Mouse (Mus musculus) embryonic stem cell, embryonic (primary cell): ENCODE measurements around the gene Zbtb20.

Source experiments
- CTCF ChIA-PET, 4 experiments: fragments of 300-600 bp in 2 of 4; fragments of 350-600 bp in 2 of 4; sonication (Branson Sonifier 250); formaldehyde crosslinking; loops; one replicate each; lab custom pipeline; 2022; ENCODE audit warnings: inconsistent platforms in 2 of 4; lab: Charles Lee
- POLR2A ChIA-PET, 4 experiments: fragments of 300-600 bp in 2 of 4; fragments of 350-600 bp in 2 of 4; sonication (Branson Sonifier 250); formaldehyde crosslinking; loops; one replicate each; lab custom pipeline; 2022; ENCODE audit warnings: antibody characterized with exemption in 4 of 4, inconsistent platforms in 1 of 4; lab: Charles Lee

Gene Zbtb20

GRCm38 (mm10) chr16:43363751-43364515 is 488.3 kb downstream of the Zbtb20 start:
- ChIA-PET CTCF (no interaction called here), POLR2A (no interaction called here)

GRCm38 (mm10) chr16:43364516-43364910 is 488.8 kb downstream of the Zbtb20 start:
- CTCF ChIA-PET: no interaction called here
- POLR2A ChIA-PET: no interaction called here

- ChIA-PET CTCF (no interaction called here), POLR2A (no interaction called here)
These were observed 489.6 kb downstream of the Zbtb20 start for GRCm38 (mm10) chr16:43365277-43365676.

- CTCF ChIA-PET: no interaction called here
- POLR2A ChIA-PET: interaction anchor here in 1 of 4 experiments (1.4 kb wide), 1 partner anchor 10 kb away, joined by 3 read pairs; no protein-coding TSS in a partner anchor
These were observed 494.9 kb downstream of the Zbtb20 start for GRCm38 (mm10) chr16:43370496-43371020.

- ChIA-PET CTCF (no interaction called here), POLR2A (no interaction called here)
These were observed 501.1 kb downstream of the Zbtb20 start for GRCm38 (mm10) chr16:43376782-43377181.

GRCm38 (mm10) chr16:43379351-43380325 is 504.0 kb downstream of the Zbtb20 start:
- ChIA-PET POLR2A (interaction anchor here in 1 of 4 experiments (1.1 kb wide), 1 partner anchor 12 kb away, joined by 4 read pairs; no protein-coding TSS in a partner anchor), CTCF (no interaction called here)

GRCm38 (mm10) chr16:43381183-43381582 is 505.5 kb downstream of the Zbtb20 start:
- ChIA-PET CTCF (no interaction called here), POLR2A (interaction anchor here in 1 of 4 experiments (1.1 kb wide), 1 partner anchor 14 kb away, joined by 4 read pairs; no protein-coding TSS in a partner anchor)

- CTCF ChIA-PET: no interaction called here
- POLR2A ChIA-PET: no interaction called here
These were observed 507.6 kb downstream of the Zbtb20 start for GRCm38 (mm10) chr16:43383149-43383740.

- POLR2A ChIA-PET: interaction anchor here in 1 of 4 experiments (0.6 kb wide), 1 partner anchor 193 kb away, joined by 5 read pairs; no protein-coding TSS in a partner anchor
- CTCF ChIA-PET: no interaction called here
These were observed 509.4 kb downstream of the Zbtb20 start for GRCm38 (mm10) chr16:43384953-43385619.

- ChIA-PET CTCF (no interaction called here), POLR2A (interaction anchor here in 1 of 4 experiments (0.6 kb wide), 1 partner anchor 192 kb away, joined by 5 read pairs; no protein-coding TSS in a partner anchor)
These were observed 510.0 kb downstream of the Zbtb20 start for GRCm38 (mm10) chr16:43385620-43386210.

- ChIA-PET CTCF (no interaction called here), POLR2A (no interaction called here)
These were observed 510.7 kb downstream of the Zbtb20 start for GRCm38 (mm10) chr16:43386426-43386825.

GRCm38 (mm10) chr16:43388389-43388788 is 512.7 kb downstream of the Zbtb20 start:
- ChIA-PET CTCF (interaction anchor here in 2 of 4 experiments (0.7 kb wide), 2 partner anchors 33 to 506 kb away, joined by 3 to 4 read pairs; no protein-coding TSS in a partner anchor), POLR2A (no interaction called here)

GRCm38 (mm10) chr16:43390387-43390786 is 514.7 kb downstream of the Zbtb20 start:
- ChIA-PET POLR2A (no interaction called here), CTCF (no interaction called here)

- ChIA-PET POLR2A (interaction anchor here in 1 of 4 experiments (0.6 kb wide), 1 partner anchor 12 kb away, joined by 3 read pairs; no protein-coding TSS in a partner anchor), CTCF (no interaction called here)
These were observed 517.7 kb downstream of the Zbtb20 start for GRCm38 (mm10) chr16:43393382-43393781.

GRCm38 (mm10) chr16:43394013-43394568 is 518.4 kb downstream of the Zbtb20 start:
- ChIA-PET POLR2A (no interaction called here), CTCF (no interaction called here)

GRCm38 (mm10) chr16:43394760-43395159 is 519.1 kb downstream of the Zbtb20 start:
- CTCF ChIA-PET: no interaction called here
- POLR2A ChIA-PET: no interaction called here

- POLR2A ChIA-PET: no interaction called here
- CTCF ChIA-PET: no interaction called here
These were observed 521.4 kb downstream of the Zbtb20 start for GRCm38 (mm10) chr16:43396849-43397628.
